Mouse (Mus musculus) hindbrain, embryonic 10.5 days (tissue): ENCODE data around the gene Susd5. TPM values are rescaled to one million over a fixed set of nuclear protein-coding genes. Genes with fewer than 3 reads are reported as not detected.
"Not testable (repeated sequence)": the region's sequence is repeated elsewhere in the genome, so short reads cannot be mapped to it uniquely, and the experiment has no call there.

Experiments
- DNase-seq: peaks from one replicate; pipeline ENCODE4 v3.0.0-alpha.2; 2017; ENCODE audit warnings: low spot score
- H3K27ac ChIP-seq: fragments of 300-500 bp; sonication (generic); 2 replicates; pipeline ENCODE4 v1.5.1; 2016; ENCODE audit warnings: mild to moderate bottlenecking, moderate library complexity
- H3K27me3 ChIP-seq: fragments of 300-500 bp; sonication (generic); 2 replicates; pipeline ENCODE4 v1.6.1; 2016; ENCODE audit warnings: mild to moderate bottlenecking; ENCODE audit not compliant: poor library complexity, insufficient read depth, severe bottlenecking
- H3K36me3 ChIP-seq: fragments of 300-500 bp; sonication (generic); 2 replicates; pipeline ENCODE4 v1.6.1; 2016; ENCODE audit warnings: mild to moderate bottlenecking, moderate library complexity
- H3K4me1 ChIP-seq: fragments of 300-500 bp; sonication (generic); replicated peaks from 2 replicates; pipeline ENCODE4 v1.6.1; 2016; ENCODE audit warnings: mild to moderate bottlenecking
- H3K4me3 ChIP-seq: fragments of 300-500 bp; sonication (generic); 2 replicates; pipeline ENCODE4 v1.5.1; 2016; ENCODE audit warnings: mild to moderate bottlenecking, moderate library complexity
- H3K9me3 ChIP-seq: fragments of 300-500 bp; sonication (generic); 2 replicates; pipeline ENCODE4 v1.6.1; 2016; ENCODE audit warnings: mild to moderate bottlenecking, moderate library complexity
- WGBS: fragments of 180-500 bp; shearing (Covaris S2); methylation state at CpG from one replicate; pipeline ENCODE4 v1.1.7; 2016; 5-methylcytosine and 5-hydroxymethylcytosine counted together
- polyA plus RNA-seq: library from polyadenylated mRNA; unstranded; fragments of >200 nt; fragmentation: Nextera tagmentation; extraction: Ambion mirVana; gene quantifications from 2 replicates; pipeline ENCODE4 v1.2.1, GENCODE M21; 2016

The Susd5 gene
- polyA plus RNA-seq, 1 experiment from 2014 or later = 0.30 TPM

GRCm38 (mm10) chr9:114087106-114087815 is 30.3 kb downstream of the Susd5 start:
- Histone ChIP-seq H3K9me3 (no peaks in the 10 kb centered on the region), H3K36me3 (no peaks in the 10 kb centered on the region), H3K4me3 (no peak overlapping the region), H3K27me3 (no peaks in the 10 kb centered on the region), H3K4me1 (no peaks in the 10 kb centered on the region), H3K27ac (no peak overlapping the region)
- WGBS = 77% methylated on average over 11 of the region's 11 CpGs
- DNase-seq = no peak

GRCm38 (mm10) chr9:114088885-114089284 is 31.9 kb downstream of the Susd5 start:
- not testable (repeated sequence) for H3K9me3 ChIP-seq, H3K27me3 ChIP-seq, H3K4me3 ChIP-seq, H3K36me3 ChIP-seq, H3K4me1 ChIP-seq, DNase-seq, H3K27ac ChIP-seq
- 87% methylated on average over 6 of the region's 6 CpGs for WGBS

- H3K27ac ChIP-seq, H3K4me3 ChIP-seq, H3K4me1 ChIP-seq, H3K36me3 ChIP-seq, H3K9me3 ChIP-seq, H3K27me3 ChIP-seq: not testable (repeated sequence)
- 19% methylated on average over 9 of the region's 9 CpGs for WGBS
- DNase-seq = peak; percentile 67
Observed at GRCm38 (mm10) chr9:114092188-114092587, 35.2 kb downstream of the Susd5 start.

- Histone ChIP-seq H3K36me3 (no peaks in the 10 kb centered on the region), H3K27me3 (no peaks in the 10 kb centered on the region), H3K27ac (no peak overlapping the region), H3K4me3 (no peak overlapping the region), H3K9me3 (no peaks in the 10 kb centered on the region), H3K4me1 (no peaks in the 10 kb centered on the region)
- 92% methylated on average over 2 of the region's 2 CpGs for WGBS
- DNase-seq = no peak
Observed at GRCm38 (mm10) chr9:114094854-114095253, 37.9 kb downstream of the Susd5 start.

- 85% methylated on average over 9 of the region's 9 CpGs for WGBS
Observed at GRCm38 (mm10) chr9:114098716-114099302, 41.9 kb downstream of the Susd5 start.

GRCm38 (mm10) chr9:114110268-114110667 is 53.3 kb downstream of the Susd5 start:
- 82% methylated on average over 2 of the region's 2 CpGs for WGBS

More at GRCm38 (mm10) chr9:114098716-114099302, 41.9 kb downstream of the Susd5 start:
- H3K9me3 ChIP-seq = no peaks in the 10 kb centered on the region
- H3K36me3 ChIP-seq = no peaks in the 10 kb centered on the region
- no peaks in the 10 kb centered on the region for H3K27me3 ChIP-seq
- no peaks in the 10 kb centered on the region for H3K4me1 ChIP-seq
- no peak for DNase-seq
- H3K27ac ChIP-seq = no peak overlapping the region
- H3K4me3 ChIP-seq = no peak overlapping the region

GRCm38 (mm10) chr9:114111161-114111560 is 54.2 kb downstream of the Susd5 start:
- 92% methylated on average over 8 of the region's 8 CpGs for WGBS
- H3K27ac ChIP-seq = no peak overlapping the region
- H3K4me1 ChIP-seq = no peaks in the 10 kb centered on the region
- H3K36me3 ChIP-seq = no peaks in the 10 kb centered on the region
- no peaks in the 10 kb centered on the region for H3K27me3 ChIP-seq
- DNase-seq = no peak
- no peaks in the 10 kb centered on the region for H3K9me3 ChIP-seq
- H3K4me3 ChIP-seq = no peak overlapping the region

More at GRCm38 (mm10) chr9:114110268-114110667, 53.3 kb downstream of the Susd5 start:
- no peaks in the 10 kb centered on the region for H3K9me3 ChIP-seq
- no peaks in the 10 kb centered on the region for H3K4me1 ChIP-seq
- H3K27me3 ChIP-seq = no peaks in the 10 kb centered on the region
- no peak overlapping the region for H3K4me3 ChIP-seq
- H3K27ac ChIP-seq = no peak overlapping the region
- no peak for DNase-seq
- no peaks in the 10 kb centered on the region for H3K36me3 ChIP-seq

- DNase-seq = no peak
- Histone ChIP-seq H3K9me3 (no peaks in the 10 kb centered on the region), H3K36me3 (no peaks in the 10 kb centered on the region), H3K4me3 (no peak overlapping the region), H3K27ac (no peak overlapping the region), H3K27me3 (no peaks in the 10 kb centered on the region), H3K4me1 (no peaks in the 10 kb centered on the region)
- 82% methylated on average over 6 of the region's 6 CpGs for WGBS
Observed at GRCm38 (mm10) chr9:114112226-114112625, 55.3 kb downstream of the Susd5 start.

- DNase-seq = no peak
- 88% methylated on average over 18 of the region's 18 CpGs for WGBS
- Histone ChIP-seq H3K36me3 (no peaks in the 10 kb centered on the region), H3K4me3 (no peak overlapping the region), H3K27me3 (no peaks in the 10 kb centered on the region), H3K9me3 (no peaks in the 10 kb centered on the region), H3K4me1 (no peaks in the 10 kb centered on the region), H3K27ac (no peak overlapping the region)
Observed at GRCm38 (mm10) chr9:114113911-114114623, 57.1 kb downstream of the Susd5 start.

- H3K4me3 ChIP-seq, H3K4me1 ChIP-seq, H3K36me3 ChIP-seq, H3K9me3 ChIP-seq, H3K27me3 ChIP-seq, H3K27ac ChIP-seq: not testable (repeated sequence)
- peak; percentile 67 for DNase-seq
- 22% methylated on average over 5 of the region's 5 CpGs for WGBS
Observed at GRCm38 (mm10) chr9:114116672-114117071, 59.7 kb downstream of the Susd5 start.

- H3K36me3 ChIP-seq, DNase-seq, H3K4me3 ChIP-seq, H3K4me1 ChIP-seq, H3K9me3 ChIP-seq, H3K27ac ChIP-seq, H3K27me3 ChIP-seq: not testable (repeated sequence)
Observed at GRCm38 (mm10) chr9:114122862-114123261, 65.9 kb downstream of the Susd5 start.

GRCm38 (mm10) chr9:114129273-114129835 is 72.4 kb downstream of the Susd5 start:
- 89% methylated on average over 1 of the region's 1 CpGs for WGBS
- H3K9me3 ChIP-seq, DNase-seq: not testable (repeated sequence)

More at GRCm38 (mm10) chr9:114129273-114129835, 72.4 kb downstream of the Susd5 start:
- H3K36me3 ChIP-seq, H3K27ac ChIP-seq, H3K4me3 ChIP-seq, H3K27me3 ChIP-seq, H3K4me1 ChIP-seq: not testable (repeated sequence)
